Mouse (Mus musculus) CD4-positive, CD25-positive, alpha-beta regulatory T cell, adult 4 months (primary cell): ENCODE measurements at regions not wholly inside any gene's neighbourhood (a gene's known extent, or its start where the extent isn't known, plus 50 kb on each side); places are given as distances from the start of the nearest gene placed in this dataset.

Source experiments
- ATAC-seq: one replicate; pipeline ENCODE4 v1.8.0; 2017

DNA sequence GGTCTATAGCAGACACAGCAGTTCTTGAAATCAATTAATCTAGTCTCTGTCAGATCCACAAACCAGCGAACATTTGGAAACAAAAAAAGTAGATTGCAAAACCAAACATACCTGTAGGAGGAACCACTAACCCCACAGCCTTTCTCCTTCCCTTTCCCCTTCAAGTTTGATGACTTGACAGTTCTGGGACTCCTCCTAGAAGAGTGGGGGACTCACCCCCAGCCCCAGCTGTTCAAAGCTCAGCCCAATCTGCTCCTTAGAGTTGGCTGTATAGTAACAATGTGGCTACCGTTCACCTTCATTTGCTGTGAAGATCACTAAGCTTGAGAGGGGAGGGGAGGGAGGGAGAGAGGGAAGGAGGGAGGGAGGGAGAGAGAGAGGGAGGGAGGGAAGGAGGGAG is 259.3 kb downstream of the Gm11361 start:
- no peak for ATAC-seq

GRCm38 (mm10) chr13:28514245-28514644 is 256.9 kb downstream of the Gm11361 start:
- no peak for ATAC-seq

GRCm38 (mm10) chr13:28513336-28513735 is 256.0 kb downstream of the Gm11361 start:
- ATAC-seq = peak; percentile 3

DNA sequence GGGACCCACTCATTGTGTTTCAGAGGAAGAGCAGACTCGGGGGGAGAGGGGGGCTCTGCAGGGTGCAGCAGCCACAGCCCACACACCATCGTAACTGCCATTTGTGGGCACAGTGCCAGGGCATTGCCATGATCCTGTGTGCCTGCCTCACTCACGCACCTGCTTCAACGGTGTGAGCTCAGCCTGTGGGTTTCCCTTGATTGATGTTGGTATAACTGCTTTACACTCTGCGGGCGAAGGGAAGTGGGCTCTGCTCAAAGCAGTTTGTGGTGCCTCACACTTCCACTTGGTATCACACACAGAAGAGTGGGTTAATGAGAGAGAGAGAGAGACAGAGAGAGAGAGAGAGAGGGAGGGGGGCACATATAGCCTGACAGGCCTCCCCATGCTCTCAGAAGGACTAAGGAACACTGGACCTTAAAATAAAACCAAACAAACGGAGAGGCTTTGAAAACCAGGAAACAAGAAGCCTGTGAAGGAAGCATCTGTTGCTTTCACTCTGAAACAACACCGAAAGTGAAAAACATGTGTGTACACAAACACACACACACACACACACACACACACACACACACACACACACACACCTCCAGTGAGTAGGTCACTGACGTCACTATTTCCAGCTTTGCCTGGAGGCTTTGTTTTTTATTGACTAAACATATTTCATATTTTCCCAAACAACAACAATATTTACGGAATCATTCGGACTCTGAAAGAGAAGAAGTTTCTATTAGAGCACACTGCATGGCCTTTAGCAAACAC is 255.4 kb downstream of the Gm11361 start:
- ATAC-seq = peak; percentile 92

DNA sequence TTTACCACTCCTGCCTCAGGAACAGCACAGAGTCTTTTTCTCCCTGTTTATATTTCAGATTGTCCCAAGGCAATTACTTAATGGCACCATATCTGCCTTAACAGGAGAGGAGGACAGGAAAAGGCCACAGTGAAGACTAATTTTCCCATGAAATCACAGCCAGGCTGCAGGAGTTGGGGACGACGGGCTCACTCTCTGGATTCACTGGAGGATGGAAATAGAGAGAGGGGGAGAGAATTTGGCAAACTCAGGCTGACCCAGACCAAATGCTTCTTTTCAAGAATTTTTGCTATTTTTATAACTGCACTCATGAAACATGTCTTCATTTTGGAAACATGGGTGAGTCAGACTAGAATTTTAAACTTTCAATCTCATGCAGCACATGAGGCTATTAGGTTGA is 250.9 kb downstream of the Gm11361 start:
- no peak for ATAC-seq

GRCm38 (mm10) chr13:28507783-28508182 is 250.5 kb downstream of the Gm11361 start:
- no peak for ATAC-seq

GRCm38 (mm10) chr13:28504340-28504739 is 247.0 kb downstream of the Gm11361 start:
- no peak for ATAC-seq

DNA sequence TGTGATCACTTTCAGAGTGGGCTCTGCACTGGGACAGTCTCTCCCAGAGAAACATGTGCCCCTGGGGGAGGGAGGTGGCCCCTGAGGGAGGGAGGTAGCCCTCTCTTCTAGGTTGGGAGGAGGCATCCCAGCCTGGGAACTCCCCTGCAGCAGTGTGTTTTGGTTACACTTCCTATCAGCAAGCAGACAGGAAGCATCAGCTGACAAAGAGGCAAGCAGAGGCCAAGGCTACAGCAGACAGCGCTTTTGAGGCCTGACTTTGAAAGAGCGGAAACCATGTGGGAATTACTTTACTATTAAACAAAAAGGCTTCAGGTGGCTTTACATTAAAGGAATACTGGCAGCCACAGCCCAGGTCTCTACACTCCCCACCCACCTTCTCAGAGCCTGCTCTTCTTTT is 244.8 kb downstream of the Gm11361 start:
- ATAC-seq = peak; percentile 97

GRCm38 (mm10) chr13:28500697-28501096 is 243.4 kb downstream of the Gm11361 start:
- peak; percentile 11 for ATAC-seq

DNA sequence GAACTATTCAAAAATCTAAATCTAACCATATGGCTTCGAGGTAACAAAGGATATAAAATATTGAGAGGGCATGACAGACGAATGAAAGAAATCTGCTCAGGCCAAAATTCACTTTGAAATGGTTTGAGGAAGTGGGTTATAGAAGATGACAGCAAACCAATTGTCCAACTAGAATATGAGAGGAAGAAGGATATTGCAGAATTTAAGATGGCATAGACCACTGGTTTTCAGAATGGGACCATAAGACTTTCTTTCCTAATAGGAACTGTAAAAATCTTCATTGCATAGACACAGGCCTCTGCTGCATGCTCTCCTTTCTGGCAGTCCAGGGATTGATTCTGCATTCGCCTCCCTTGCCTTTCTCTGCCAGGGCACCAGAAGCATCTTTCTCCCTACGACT is 240.2 kb downstream of the Gm11361 start:
- no peak for ATAC-seq

GRCm38 (mm10) chr13:28492015-28492414 is 234.7 kb downstream of the Gm11361 start:
- no peak for ATAC-seq

- no peak for ATAC-seq
Observed at GRCm38 (mm10) chr13:28483727-28484126, 226.4 kb downstream of the Gm11361 start.

DNA sequence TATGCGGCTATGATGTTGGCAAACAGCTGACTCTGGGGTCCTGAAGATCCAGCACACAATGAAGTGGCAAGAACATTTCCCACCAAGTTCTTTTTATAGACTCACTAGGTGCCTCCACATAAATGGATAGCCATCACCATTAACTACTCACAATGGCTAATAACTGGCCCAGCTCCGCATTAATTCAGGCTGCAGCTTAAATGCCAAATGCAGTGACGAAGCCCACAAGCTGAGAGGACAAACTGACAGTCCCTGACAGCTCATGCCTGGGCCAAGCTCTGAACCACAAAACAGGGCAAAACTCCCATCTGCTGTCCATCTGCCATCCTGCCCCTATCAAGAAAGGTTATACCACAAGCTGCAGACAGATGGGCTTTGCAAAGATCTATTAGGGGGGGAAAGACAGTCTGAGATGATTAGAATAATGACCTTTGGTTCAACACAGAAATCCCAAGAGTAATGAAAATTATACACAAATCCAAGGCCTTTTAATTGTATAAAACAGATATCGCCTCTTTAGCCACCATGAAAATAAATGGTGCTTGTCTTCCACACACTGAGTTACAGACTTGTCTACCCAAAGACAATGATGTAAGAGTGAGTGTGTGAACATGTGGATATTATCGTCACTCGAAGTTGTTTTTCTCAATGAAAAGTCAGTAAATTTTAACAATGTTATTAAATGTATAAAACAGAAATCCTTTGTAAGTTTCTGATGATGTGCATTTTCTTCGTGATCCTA is 224.1 kb downstream of the Gm11361 start:
- no peak for ATAC-seq

- no peak for ATAC-seq
Observed at GRCm38 (mm10) chr13:28466151-28466550, 208.8 kb downstream of the Gm11361 start.

DNA sequence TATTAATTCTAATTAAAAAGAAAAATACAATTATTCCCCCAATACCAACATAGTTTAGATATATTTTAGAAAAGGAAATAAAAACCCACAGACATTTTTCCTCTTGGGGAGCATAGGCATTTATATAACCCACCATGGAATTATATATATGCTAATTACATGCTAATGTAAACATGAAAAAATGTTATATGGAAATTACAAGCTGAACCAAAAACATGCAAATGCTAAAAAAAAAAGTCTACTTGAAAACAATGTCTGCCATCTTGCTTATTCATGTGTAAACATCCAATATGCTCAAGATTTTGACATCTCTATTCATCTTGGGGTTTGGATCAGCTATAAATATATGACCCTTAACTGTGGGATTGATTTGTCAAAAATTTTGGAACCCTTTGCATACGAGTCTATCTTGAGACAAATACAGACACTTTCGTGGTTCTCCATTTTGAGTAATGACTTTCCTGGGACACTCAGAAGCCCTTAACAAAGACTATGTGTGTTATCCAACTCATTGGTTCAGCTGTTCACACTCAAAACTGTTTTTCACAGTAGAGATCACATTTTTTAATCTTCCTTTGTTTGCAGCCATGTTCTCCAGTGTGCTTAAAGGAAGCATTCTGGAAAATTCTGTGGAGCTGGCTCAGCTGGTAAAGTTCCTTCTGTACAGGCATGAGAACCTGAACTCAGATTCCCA is 208.0 kb downstream of the Gm11361 start:
- ATAC-seq = no peak

DNA sequence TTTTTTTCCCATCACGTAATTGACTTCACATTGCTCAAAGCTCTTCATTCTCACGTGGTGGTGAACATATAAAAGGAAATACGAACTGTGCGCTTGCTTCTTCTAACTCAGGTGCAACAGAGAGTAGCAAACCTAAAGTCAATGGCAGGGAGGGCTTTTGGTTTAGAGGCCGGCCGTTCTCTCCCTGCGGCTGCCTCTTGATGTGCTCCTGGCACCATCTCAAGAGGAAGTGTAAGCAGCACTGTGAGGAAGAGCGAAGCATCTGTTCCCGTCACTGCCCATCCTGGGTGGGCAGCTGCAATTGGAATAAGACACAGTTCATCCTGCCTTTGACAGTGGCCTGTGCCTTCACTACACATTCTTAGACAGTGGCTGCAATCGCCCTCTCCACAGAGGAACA is 204.0 kb downstream of the Gm11361 start:
- ATAC-seq = no peak

DNA sequence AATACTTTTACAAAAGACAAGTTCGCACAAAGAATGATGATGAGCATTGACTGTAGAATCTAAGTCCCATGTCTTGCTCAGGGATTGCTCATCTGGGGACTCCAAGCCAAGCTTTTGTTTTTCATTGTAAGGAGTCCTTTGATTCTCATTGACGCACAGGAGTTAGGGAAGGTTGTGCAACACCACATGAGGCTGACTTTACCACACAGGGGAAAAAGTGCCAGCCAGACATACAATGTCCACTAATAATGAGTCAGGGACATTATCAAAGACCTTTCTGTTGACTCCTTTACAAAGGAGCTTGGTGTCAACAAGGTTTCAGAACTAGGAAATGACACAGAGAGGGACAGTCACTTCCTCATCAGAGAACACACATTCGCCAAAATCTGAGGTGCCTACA is 200.1 kb downstream of the Gm11361 start:
- ATAC-seq = no peak

- no peak for ATAC-seq
Observed at GRCm38 (mm10) chr13:28455878-28456277, 198.6 kb downstream of the Gm11361 start.

DNA sequence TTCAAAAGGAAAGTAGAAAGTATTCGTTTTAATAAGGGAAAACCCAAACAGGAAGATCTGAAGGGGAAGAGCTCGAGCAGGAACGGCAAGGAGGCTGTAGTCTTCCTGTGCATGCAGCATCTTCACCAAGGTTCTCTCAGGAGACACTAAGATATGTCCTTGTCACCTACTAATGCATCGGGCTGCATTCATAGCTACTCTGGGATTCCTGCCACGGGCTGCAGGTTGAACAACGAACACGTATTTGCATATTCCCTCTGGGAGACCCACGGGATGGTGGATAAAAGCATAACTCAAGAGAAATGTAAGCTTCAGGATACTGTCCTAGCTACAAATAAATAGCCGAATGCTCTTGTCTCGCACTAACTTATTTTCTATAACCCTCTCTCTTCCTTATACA is 197.7 kb downstream of the Gm11361 start:
- ATAC-seq = no peak

DNA sequence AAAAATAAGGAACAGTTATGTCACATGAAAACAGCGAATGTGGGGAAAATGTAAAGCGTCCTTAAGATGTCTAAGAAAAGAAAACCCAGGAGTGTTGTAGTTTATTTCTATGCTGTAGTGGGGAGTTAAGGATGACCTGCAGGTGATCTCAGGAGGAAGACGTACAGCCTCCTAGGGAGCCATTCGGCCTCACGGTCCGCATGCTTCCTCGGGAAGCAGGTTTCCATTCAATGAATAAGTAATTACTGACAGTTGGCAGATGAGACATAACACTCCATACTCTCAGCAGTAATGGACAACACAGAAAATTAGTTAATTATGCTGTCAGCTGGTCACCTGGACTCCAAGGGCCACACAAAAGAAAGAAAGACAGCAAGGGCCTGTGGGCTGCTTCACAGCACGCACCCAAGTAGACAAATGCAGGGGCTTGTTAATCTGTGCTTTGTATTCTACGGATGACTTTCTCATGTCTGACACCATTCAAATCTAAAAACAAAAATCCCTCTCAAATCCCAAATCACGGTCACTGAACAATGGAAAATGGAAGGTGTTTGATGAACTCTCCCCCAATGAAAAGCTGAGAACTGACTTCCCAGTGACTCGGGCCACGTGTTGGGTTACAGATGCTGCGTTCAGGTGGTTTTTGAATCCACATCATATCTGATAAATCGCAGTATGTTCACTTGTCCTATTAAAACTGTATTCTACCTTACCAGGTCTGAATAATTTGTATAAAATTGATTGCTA is 193.5 kb downstream of the Gm11361 start:
- no peak for ATAC-seq

GRCm38 (mm10) chr13:28449026-28449425 is 191.7 kb downstream of the Gm11361 start:
- no peak for ATAC-seq

- no peak for ATAC-seq
Observed at GRCm38 (mm10) chr13:28442250-28442649, 184.9 kb downstream of the Gm11361 start.

GRCm38 (mm10) chr13:28433445-28433844 is 176.1 kb downstream of the Gm11361 start:
- no peak for ATAC-seq
